Mouse (Mus musculus) layer of hippocampus, adult 18-20 months (tissue): Measurements from ENCODE around the gene Spcs2. TPM values are rescaled to one million over a fixed set of nuclear protein-coding genes. Genes with fewer than 3 reads are reported as not detected.

Source experiments
- DNase-seq, 2 experiments: peaks; one replicate each; pipeline ENCODE4 v3.0.0; 2022; ENCODE audit warnings: low spot score in 2 of 2
- long read RNA-seq: library from polyadenylated mRNA; stranded (forward); transcript quantifications from one replicate; pipeline ENCODE4 v2.0.0, GENCODE M21; 2021
- total RNA-seq, 2 experiments: library from RNA; stranded (reverse); gene quantifications; 2 replicates each; pipeline ENCODE4 v1.2.3; 2021

Gene Spcs2
- total RNA-seq: 10 to 100 TPM; 97.3 to 99.4 TPM
- long read RNA-seq, transcript Spcs2-201 (5 exons, 2,909 nt): major isoform, 152 of 161 reads
- long read RNA-seq, partial matches to known transcripts: 2 of 161 reads
- long read RNA-seq, other reads (novel, unspliced or antisense): 6 of 161 reads

DNA sequence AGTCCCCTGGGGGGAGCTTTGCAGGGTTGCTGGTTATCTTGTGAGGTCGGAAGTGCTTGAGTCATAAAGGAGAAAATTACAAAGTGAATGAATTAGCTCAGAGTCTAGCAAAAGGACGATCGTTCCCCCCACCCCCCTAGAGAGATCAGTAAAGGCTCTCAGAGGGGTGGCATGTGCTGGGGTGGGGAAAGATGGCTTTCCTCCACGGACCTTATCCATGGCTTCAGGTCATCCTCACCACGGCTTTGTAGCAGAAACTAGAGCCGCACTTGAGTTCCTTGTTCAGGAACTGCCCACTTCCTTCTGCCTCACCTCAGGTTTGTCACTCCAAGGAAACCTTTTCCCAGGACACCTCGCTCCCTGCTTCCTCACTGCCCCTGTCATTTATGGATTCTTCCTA, at the start of gene Spcs2:
Spcs2 (minus strand) TSS at position 101 of the 400 bp plus-strand sequence.
- no peak for DNase-seq

DNA sequence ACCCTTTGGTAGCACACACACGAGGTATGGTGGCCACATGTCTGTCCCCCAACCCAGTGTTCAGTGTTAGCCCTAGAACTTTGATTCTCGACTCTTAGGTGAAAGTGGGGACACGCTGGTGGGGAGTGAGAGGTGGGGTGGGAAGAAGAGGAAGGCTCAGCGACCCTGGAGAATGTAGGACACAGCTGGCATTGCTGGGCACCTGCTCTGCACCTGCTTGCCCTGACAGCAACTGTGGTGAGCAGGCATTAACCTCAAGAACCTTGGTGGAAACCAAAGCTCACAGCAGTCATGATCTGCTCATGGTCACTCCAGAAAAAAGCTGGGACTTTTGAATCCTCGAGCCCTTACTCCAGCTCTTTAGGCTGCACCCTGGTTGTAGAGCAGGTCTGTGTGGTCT, 47.8 kb upstream of the Spcs2 start:
- DNase-seq: no peak

DNA sequence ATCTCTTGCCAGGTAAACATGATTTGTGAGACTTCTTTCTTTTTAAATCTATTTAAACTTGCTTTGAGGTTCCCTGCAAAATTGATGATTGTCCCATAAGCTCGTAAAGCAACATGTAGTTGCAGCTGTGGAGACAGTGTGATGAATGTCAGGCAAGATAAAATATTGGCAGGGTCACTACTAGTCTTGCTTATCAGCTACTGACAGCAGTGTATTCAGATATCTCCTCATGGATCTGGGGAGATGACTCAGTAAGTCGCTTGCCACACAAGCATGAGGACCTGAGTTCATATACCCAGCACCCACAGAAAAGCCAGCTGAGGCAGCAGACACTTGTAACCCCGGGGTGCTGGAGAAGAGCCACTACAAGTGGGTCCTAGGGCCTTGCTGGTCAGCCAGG, 44.2 kb upstream of the Spcs2 start:
- DNase-seq: no peak

DNA sequence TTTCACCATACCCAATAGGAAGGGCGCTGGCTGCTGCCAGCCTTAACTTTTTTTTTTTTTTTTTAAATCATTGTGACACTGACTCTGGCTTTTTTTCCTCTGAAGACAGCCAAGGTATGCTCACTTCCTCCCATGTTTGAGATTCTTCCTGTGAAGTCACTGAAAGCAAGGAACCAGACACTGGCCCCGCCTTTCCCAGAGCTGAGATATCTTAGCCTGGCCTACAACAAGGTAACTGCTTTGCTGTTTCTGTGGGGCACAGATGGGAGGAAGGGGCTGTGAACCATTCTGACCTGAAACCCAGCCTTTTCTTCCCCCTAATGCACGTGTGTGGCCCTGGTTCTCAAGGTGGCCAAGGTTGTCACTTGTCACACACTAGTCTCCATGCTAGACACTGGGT, 43.1 kb upstream of the Spcs2 start:
- no peak for DNase-seq

DNA sequence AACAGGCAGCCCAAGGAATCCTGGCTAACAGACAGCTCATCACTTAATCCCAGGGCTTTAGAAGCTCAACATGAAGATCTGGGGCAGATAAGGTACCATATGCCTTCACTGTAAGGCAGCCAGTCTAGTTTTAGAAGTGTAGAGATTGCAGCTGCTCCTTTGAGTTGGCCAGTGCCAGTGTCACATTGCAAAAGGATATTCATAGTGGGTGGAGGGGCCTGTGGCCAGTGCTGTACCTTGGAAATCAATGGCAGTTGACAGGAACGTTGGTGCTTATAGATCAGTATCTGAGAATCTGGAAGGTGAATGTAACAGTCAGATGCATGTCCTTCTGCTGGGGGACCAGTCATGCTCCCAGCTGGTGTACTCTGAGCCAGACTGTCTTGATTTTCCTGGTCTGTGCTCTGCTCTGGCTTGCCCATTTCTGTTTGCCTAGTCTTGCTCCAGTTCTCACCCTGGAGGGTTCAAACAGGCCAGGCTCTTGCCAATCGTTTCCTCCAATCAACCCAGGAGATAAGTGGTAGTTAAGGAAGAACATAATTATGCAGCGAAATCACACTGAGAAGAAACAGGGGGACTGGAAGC, 41.3 kb upstream of the Spcs2 start:
- DNase-seq: no peak

DNA sequence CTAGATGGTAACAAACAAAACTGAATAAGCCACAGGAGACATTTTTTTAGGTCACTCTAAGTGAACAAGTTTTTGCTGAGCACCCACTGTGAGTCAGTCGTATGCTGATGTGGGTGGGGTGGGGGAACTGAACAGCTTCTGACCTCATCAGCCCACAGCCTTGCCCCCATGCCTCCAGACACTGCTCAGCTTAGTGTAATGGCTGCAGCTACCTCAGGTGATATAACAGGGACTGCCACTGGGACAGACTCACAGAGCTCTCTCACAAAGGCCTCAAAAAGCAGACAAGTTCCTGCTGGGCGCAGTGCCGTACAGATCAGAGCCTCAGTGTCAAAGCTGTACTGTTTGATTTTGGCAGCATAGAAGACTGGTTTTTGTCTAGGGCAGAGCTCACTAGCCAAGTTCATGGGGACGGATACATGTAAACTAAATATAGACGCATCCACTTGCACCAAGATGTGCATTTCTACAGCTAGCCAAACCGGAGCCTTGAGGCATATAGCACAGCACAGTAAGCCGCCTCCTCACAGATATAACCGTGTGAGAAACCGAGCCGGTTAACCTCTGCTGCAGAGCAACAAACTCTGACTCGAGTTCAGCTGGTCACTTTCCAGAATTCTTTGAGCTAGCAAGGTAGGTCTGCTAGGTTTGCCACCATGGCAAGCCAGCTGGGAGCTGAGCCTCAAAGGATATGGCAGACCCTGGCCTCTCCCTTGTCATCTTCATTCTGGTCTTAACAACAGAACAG, 39.8 kb upstream of the Spcs2 start:
- DNase-seq: no peak

DNA sequence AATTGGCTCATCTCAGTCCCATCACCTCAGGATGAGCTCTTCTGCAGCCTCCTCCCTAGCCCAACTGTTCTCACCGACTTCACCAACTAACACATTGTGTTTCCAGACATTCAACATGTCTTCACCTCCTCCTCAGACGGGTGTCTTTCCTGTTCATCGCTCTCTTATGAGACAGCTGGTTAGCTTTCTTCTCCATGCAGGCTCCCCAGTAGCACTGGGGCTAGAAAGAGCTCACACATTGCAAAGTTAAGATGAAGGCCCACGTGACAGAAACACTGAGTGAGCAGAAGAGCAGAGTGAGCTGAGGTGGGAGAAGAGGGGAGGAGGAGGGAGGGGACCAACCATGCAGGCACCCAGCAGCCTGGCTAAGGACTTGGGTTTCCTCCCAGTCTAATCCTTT, 38.9 kb upstream of the Spcs2 start:
- DNase-seq: peak; percentile 32 to 37

DNA sequence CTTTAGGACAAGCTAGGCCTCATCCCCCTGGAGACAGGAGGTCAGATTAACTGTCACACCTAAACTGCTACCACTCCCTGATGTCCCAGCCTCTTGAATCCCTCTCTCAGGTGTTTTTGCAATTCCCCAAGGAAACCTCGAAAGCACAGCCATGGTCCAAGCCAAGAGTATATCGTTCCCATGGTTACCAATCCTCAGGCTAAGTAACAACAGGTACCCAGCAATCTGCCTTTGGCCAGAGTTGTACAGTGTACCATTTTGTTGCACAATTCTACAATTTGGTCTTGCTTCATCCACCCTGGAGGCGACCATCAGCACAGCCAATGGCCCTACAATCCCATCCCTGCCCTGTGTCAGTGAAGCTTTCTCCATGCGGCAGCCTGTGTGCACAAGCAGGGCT, 33.6 kb upstream of the Spcs2 start:
- DNase-seq: no peak

DNA sequence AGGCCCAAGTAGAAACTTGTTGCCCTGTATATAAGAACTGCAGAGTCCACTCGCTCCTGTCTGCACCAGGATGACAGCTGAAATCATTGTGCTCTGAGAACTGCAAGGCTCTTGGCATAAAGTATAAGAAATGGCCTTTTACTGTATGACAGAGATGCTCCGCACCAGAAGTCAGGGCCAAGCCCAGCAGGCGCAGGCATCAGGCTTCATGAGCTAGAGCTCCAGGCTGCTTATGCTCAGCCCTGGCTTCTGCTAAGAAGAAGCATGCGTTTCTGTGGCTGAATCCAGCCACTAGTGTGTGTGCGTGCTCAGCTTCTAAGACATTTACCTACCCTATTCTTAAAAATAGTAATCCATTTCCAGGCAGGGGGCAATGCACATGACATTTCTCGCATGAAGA, 31.2 kb upstream of the Spcs2 start:
- DNase-seq: no peak

DNA sequence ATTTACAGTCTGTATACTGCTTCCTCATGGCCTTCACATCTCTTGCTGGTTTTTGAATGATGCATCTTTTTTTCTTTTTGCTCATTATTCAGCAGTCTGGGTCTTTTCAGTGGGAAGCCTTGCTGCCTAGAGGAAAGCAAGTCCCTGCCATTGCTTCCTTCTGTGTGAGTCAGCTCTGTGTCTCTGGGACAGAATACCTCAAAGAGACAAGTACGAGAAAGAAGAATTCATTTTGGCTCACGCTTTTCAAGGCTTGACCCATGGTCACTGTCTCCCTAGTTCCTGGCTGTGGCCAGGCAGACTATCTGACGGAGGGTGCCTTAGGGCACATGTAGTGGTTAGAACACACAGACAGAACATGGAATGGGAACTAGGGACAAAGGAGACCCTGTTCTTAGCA, 30.7 kb upstream of the Spcs2 start:
- no peak for DNase-seq

DNA sequence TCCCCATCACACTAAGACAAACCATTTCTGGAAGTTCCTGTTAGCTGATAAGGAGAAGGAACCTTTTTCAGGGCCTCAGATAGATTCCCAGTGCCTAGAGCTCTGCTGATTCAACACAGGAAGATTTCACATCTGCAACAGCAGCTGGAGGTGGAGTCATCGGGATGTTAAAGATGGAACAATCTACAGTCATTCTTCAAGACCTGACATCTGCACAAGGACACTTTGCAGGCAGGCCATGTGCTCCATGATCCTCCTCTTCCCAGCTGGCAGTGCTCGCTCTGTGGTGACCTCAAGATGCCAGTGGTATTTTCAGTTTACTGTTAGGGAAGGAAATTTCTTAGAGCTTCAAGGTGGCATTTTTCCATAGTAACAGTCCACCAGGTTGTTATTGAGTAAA, 29.1 kb upstream of the Spcs2 start:
- DNase-seq: no peak

DNA sequence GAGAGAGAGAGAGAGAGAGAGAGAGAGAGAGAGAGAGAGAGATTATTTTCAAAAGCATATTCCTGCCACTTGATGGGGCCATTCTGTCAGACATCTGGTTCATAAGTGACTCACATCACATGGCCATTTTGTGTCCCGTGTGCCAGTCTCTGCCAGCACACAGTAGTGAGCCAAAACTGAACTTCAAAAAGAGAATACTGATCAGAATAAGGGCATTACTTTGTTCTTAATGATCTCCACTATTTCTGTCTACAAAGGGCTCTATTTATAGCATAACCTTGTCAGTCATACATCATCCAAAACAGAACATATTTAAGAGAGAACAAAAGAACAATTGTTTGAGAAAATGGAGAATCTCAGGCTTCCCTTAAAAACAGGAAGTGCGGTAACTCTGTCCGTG, 28.2 kb upstream of the Spcs2 start:
- peak in 1 of 2 experiments; percentile 41 for DNase-seq

DNA sequence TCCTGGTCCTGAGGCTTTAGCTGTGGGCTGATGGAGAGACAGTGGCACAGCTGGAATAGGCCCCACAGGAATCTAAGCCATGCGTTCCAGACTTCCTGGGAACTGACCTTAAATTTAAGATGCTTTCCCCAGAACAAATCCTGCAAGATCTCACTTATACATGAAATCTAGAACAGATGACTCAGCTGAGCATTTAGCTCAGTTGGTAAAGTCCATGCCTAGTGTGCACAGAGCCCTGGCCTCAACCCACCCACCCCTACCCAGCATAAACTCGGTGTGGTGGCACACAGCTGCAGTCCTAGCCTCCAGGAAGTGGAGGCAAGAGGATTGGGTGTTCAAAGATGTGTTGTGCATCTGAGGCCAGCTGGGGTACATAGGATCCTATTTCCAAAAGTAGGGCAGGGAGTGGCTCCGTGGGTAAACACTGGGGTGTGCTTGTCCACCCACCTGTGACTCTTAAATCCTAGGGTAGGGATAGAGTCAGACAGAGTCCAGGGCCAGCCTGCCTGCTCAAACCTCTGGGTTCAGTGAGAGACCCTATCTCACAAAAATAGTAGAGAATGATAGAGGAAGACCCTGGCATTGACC, 27.0 kb upstream of the Spcs2 start:
- no peak for DNase-seq

DNA sequence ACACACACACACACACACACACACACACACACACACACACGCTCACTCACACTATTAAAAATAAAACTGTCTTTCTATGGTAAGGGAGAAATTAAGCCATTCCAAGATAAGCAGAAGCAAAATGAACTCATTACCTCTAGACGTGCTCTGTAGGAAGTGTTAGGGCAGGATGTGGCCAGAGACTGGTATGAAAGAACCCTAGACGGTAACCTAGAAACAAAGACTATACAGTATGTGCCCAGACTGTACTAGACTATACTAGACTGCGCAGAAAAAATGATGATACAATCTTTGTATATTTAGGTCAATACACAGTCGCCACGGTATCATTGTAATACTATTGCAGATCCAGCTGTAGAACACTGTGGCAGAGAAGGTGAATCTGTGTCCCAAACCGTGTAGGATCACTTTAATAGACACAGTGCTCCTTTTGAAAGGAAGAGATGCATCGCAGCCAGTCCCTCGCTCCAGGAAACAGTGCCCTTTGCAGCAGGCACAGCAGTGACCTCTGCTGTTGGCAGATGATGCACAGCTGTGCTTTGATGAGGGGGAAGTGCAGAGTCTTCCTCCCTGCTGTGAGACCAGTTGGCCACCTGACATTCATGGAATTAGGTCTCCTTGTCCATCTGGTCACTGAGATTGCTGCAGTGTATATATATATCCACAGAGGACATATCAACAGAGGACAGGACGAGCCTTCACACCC, 26.1 kb upstream of the Spcs2 start:
- DNase-seq: no peak

DNA sequence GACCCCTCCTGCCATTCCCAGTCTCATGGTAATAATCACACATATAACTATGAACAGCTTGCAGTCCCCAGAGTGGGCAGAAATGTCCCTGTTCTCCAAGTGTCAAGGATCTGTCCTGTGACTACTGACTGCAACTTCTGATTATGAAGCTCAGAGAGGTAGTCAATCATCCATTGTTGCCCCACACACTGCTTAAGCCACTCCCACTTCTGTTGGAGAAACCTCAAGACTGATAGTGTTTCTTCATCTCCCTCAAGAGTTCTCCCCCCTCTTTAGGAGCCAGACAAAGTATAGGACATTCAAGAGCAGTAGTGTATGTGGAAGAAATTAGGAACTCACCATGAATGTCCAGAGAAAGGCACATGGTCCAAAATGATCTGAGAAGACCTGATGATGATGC, 24.5 kb upstream of the Spcs2 start:
- no peak for DNase-seq

DNA sequence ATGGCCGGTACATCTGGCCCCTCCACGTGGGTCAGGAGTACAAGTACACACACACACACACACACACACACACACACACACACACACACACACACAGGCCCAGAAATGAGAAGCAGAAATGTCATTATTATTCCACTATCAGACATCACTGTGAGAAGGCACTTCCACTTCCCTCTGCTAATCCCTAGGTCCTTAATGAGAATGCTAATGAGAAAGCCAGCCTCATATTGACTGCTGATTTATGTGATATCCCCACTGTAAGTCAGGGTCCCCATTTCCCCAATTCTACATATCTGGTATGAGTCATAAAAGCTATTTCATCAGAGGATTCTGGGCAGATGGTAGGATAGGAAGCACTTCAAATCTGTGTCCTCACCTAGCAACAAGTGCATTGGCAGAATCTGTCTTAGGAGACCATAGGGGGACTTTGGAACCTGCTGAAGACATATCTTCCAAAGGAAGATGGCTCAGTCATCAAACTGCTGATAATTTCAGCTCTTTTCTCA, 24.0 kb upstream of the Spcs2 start:
- DNase-seq: peak in 1 of 2 experiments; percentile 37

DNA sequence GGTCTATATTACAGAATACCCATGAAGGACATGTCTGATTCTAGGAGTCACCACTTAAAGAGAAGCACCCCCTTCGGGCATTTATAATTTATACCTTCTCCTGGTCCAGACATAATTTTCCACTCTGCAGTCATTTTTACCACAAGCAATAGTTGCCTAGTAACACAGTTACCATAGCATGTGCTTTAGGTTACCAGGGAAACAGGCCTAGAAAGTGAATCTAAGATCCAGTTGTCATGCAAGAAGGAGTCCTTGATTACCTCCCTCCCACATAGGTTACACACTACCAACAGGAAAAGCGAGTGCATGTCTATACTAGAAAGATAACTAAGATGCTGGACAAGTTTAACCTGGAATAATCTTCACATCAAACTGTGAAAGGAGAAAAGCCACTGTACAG, 15.0 kb upstream of the Spcs2 start:
- DNase-seq: peak in 1 of 2 experiments; percentile 70

DNA sequence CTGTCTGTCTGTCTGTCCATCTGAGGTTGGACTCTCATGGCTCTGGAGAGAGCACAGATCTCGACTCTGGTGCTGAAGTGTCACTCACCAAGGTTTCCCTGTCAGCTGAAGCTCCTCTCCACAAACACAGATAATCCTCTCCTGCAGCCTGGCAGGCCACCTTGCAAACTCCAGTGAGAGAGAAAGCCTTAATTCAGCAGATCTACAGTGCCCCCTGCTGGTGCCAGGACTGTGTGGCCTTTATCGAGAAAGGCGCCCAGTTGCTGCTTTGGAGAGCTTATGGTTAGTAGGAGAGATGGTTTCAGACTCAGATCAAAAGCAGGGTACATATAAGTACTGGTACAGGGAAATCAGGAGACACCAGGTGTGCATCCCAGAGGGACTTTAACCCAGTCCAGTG, 13.1 kb upstream of the Spcs2 start:
- peak; percentile 82 to 96 for DNase-seq

DNA sequence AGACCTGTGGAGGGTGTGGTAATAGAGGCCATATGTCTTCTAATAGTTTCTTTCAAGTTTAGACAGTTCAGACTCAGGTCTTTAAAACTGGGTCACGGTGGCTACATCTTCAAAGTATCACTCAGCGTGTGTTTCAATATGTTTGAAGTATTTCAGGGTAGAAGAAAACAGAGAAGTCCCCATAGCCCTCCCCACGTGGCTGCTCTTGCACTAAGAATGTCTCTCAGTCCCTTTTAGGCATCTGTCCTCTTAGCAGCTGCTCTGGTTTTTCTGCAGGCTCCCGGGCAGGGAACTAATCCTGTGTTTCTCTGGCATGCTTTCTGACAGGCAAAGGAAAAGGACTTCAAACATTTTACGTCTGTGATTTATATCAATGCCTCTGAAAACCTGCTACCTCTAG, 12.6 kb upstream of the Spcs2 start:
- DNase-seq: no peak

DNA sequence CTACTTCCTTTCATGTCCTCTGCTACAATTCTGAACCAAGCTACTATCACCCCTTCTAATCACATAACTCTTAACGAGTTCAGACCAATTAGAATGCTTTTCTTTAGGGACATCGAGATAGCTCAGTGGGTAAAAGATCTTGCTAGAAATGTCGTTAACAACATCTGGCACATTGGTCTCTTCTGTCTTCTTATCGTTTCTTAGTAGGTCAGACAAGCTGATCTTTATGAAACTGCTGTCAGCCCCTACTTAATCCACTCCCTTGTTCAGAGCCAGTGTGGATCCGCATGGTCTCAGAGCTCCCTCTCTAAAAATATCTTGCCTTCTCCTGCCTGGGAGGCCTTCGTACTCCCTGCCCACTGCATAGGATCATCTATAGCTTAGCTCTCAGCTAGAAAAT, 10.7 kb upstream of the Spcs2 start:
- DNase-seq: no peak

DNA sequence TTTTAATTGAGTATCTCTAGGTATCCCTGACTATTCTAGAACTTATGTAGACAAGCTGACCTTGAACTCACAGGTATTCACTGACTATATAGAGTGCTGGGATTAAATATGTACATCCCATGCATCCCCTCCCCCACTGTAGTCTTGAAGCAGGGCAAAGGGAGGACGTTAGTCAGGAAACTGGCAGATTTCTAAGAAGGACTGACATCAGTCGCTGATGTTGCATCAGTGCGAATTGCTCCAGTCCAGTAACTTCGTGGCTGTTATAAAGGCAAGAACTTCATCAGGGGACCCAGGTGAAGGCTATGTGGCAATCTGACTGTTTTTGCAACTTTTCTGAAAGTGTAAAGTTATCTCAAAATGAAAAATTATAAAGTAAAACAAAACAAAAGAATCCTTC, 6.0 kb upstream of the Spcs2 start:
- DNase-seq: no peak

DNA sequence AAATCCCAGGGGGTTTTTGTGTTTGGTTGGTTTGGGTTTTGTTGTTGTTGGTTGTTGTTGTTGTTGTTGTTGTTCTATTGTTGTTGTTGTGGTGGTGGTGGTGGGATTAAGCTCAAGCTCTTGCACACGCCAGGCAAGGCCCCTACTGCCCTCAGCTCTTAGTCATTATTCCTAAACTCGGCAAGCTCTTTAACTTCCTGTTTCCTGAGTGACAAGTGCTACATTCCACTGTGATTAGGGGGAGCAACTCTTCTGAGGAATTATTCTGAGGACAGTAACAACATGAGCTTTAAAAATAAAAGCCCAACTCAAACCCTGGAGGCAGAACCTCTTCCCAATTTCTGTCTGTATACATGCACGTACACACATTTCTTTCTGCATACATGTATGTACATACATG, 2.0 kb upstream of the Spcs2 start:
- DNase-seq: no peak
